Mouse (Mus musculus) ES-E14 (cell line): ENCODE measurements around the gene Chmp1a. TPM values are rescaled to one million over a fixed set of nuclear protein-coding genes. Genes with fewer than 3 reads are reported as not detected.

Source experiments
- DNase-seq: peaks from one replicate; pipeline ENCODE4 v3.0.0-alpha.2; 2013; ENCODE audit warnings: low read depth, low spot score
- H3K27ac ChIP-seq: 2 replicates; pipeline ENCODE4 v1.5.1; 2012; ENCODE audit warnings: low read depth, mild to moderate bottlenecking, low read length, moderate library complexity, mixed read lengths; ENCODE audit not compliant: poor library complexity, insufficient read depth, severe bottlenecking
- H3K36me3 ChIP-seq: 2 replicates; pipeline ENCODE4 v1.6.1; 2012; ENCODE audit warnings: mild to moderate bottlenecking, low read length, moderate library complexity, mixed read lengths; ENCODE audit not compliant: control insufficient read depth, poor library complexity, insufficient read depth, severe bottlenecking
- H3K4me1 ChIP-seq, 2 experiments: fragments of 150-350 bp in 1 of 2; sonication (generic) in 1 of 2; 2 replicates each; pipeline ENCODE4 v1.6.1; 2012; ENCODE audit warnings: low read length in 2 of 2, mild to moderate bottlenecking in 1 of 2, mixed read lengths in 1 of 2; ENCODE audit not compliant: control insufficient read depth in 2 of 2, insufficient read depth in 2 of 2, poor library complexity in 1 of 2
- H3K4me3 ChIP-seq, 2 experiments: fragments of 150-350 bp in 1 of 2; sonication (generic) in 1 of 2; 2 replicates each; pipeline ENCODE4 v1.5.1; 2012; ENCODE audit warnings: low read length in 2 of 2, low read depth in 1 of 2, mild to moderate bottlenecking in 1 of 2, mixed read lengths in 1 of 2; ENCODE audit not compliant: insufficient read depth in 1 of 2, poor library complexity in 1 of 2, severe bottlenecking in 1 of 2
- H3K9ac ChIP-seq: 2 replicates; pipeline ENCODE4 v1.6.1; 2012; ENCODE audit warnings: low read depth, mild to moderate bottlenecking, low read length, mixed read lengths; ENCODE audit not compliant: poor library complexity, insufficient read depth, severe bottlenecking
- H3K9me3 ChIP-seq: fragments of 150-350 bp; sonication (generic); 2 replicates; pipeline ENCODE4 v1.6.1; 2012; ENCODE audit warnings: low read depth, mild to moderate bottlenecking, low read length; ENCODE audit not compliant: control insufficient read depth, insufficient read depth
- CHD2 ChIP-seq: IDR thresholded peaks from 2 replicates; pipeline ENCODE4 v1.6.1; 2014; ENCODE audit warnings: mild to moderate bottlenecking, low read depth, low read length, inconsistent platforms
- HCFC1 ChIP-seq: IDR thresholded peaks from 2 replicates; pipeline ENCODE4 v1.6.1; 2012; ENCODE audit warnings: low read length, inconsistent platforms, borderline replicate concordance; ENCODE audit not compliant: insufficient read depth
- MAFK ChIP-seq: IDR thresholded peaks from 2 replicates; pipeline ENCODE4 v1.6.1; 2014; ENCODE audit warnings: mild to moderate bottlenecking, low read depth, low read length, inconsistent platforms; ENCODE audit not compliant: insufficient read depth
- ZC3H11A ChIP-seq: IDR thresholded peaks from 2 replicates; pipeline ENCODE4 v1.6.1; 2012; ENCODE audit warnings: low read depth, mild to moderate bottlenecking, inconsistent platforms, low read length, borderline replicate concordance
- ZNF384 ChIP-seq: IDR thresholded peaks from 2 replicates; pipeline ENCODE4 v1.6.1; 2012; ENCODE audit warnings: low read depth, low read length, inconsistent platforms
- in situ Hi-C, 2 experiments: fragments of 600-800 bp; cut with MboI; formaldehyde crosslinking; loops; one replicate each; pipeline ENCODE4 v1.15.1; 2025; ENCODE audit warnings: low sequenced_read_pairs in 2 of 2, inconsistent platforms in 1 of 2; ENCODE audit not compliant: unreplicated experiment in 2 of 2
- total RNA-seq: library from RNA; depleted of rRNA; stranded (reverse); fragments of 300-350 nt; gene quantifications from 2 replicates; pipeline ENCODE4 v1.2.3, GENCODE M21; 2012

The Chmp1a gene
- total RNA-seq, 1 experiment = 86.0 TPM

GRCm38 (mm10) chr8:123188006-123188405 lies 24.6 kb downstream of the Chmp1a start:
- H3K27ac ChIP-seq = no peak overlapping the region
- H3K36me3 ChIP-seq = no peaks in the 10 kb centered on the region
- no peak for DNase-seq
- TF ChIP-seq ZNF384 (no peak), ZC3H11A (no peak), HCFC1 (no peak), CHD2 (no peak), MAFK (no peak)
- in situ Hi-C loops = no loop called here
- H3K4me3 ChIP-seq = no peak overlapping the region
- H3K4me1 ChIP-seq = peaks cover 3 to 12% of the 10 kb centered on the region in 2 experiments; a peak in 3 of 4 replicates
- H3K9ac ChIP-seq = no peak overlapping the region
- H3K9me3 ChIP-seq = no peaks in the 10 kb centered on the region

DNA sequence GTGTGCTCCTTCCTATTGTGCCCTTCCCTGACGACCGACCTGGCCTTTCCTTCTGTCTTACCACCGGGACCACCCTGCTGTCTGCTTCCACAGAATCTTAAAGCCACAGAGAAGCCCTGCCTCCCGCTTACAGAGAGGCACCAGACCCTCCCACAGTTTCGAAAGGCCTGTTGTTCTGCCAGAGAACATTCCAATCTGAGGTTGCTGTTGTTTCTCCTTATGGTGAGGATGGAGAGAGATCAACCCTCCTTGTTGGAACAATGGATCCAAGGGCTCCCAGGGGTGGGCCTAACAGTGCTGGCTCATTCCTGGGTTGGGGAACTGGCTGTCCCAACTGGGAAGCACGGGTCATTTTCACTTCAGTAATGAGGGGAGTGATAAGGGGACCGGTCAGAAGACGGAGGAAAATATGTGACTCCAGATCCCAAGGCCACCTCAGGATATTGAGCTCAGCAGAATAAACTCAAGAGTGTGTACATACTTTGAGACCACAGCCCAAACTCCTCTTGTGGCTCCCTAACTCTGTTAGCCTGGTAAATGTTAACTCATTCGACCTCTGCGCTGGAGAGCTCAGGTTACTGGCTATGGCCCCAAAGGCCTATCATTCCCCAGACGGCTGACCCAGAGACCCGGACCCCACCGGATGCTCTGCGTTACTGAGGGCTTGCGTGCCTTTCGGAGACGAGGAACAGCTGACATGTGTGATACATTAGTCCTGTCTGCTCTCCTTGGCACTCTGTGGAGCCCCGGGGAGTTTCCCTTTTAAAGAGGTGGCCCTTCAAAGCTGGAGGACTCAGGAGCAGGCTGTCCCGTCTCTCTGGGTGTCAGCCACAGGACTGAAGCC lies 26.8 kb downstream of the Chmp1a start, which contains the start of gene Dpep1:
TSS of gene Dpep1 (plus strand) at position 677 of the 844 bp plus-strand sequence.
- TF ChIP-seq ZNF384 (no peak), CHD2 (no peak), HCFC1 (no peak), ZC3H11A (no peak), MAFK (no peak)
- Histone ChIP-seq H3K9me3 (no peaks in the 10 kb centered on the region), H3K4me3 (no peak within 1 kb of the TSS)

GRCm38 (mm10) chr8:123181391-123181790 lies 31.2 kb downstream of the Chmp1a start:
- no peak for TF ChIP-seq HCFC1
- no peak for TF ChIP-seq MAFK
- TF ChIP-seq ZNF384 = no peak
- TF ChIP-seq CHD2 = no peak
- H3K9me3 ChIP-seq = peaks cover 6% of the 10 kb centered on the region; the same call in 1 of the 2 replicates
- no peaks in the 10 kb centered on the region for H3K36me3 ChIP-seq
- in situ Hi-C loops = no loop called here
- H3K27ac ChIP-seq = no peak overlapping the region
- no peak overlapping the region for H3K9ac ChIP-seq
- H3K4me1 ChIP-seq = no peaks in the 10 kb centered on the region
- DNase-seq = no peak
- H3K4me3 ChIP-seq = no peak overlapping the region

More for the DNA sequence above, 26.8 kb downstream of the Chmp1a start, which contains the start of gene Dpep1:
- Histone ChIP-seq H3K27ac (no peak within 1 kb of the TSS), H3K4me1 (peaks cover 0 to 8% of the 10 kb centered on the region in 2 experiments; a peak in 2 of 4 replicates), H3K9ac (no peak within 1 kb of the TSS), H3K36me3 (no peaks in the 10 kb centered on the region)
- DNase-seq = no peak
- in situ Hi-C loops = no loop called here

GRCm38 (mm10) chr8:123157888-123158465 lies 54.6 kb downstream of the Chmp1a start, which contains the start of gene Sult5a1:
Sult5a1 (minus strand) TSS chr8:123158315.
- Histone ChIP-seq H3K9me3 (no peaks in the 10 kb centered on the region), H3K36me3 (no peaks in the 10 kb centered on the region), H3K4me1 (peaks cover 0 to 7% of the 10 kb centered on the region in 2 experiments; a peak in 1 of 4 replicates), H3K4me3 (no peak within 1 kb of the TSS; a peak in 1 of 4 replicates), H3K27ac (no peak within 1 kb of the TSS), H3K9ac (no peak within 1 kb of the TSS)
- in situ Hi-C loops = no loop called here
- TF ChIP-seq ZNF384 (no peak), MAFK (no peak), ZC3H11A (no peak), CHD2 (no peak), HCFC1 (no peak)
- DNase-seq = no peak
